Mouse (Mus musculus): Measurements from ENCODE around the gene Slc22a13.

DNA sequence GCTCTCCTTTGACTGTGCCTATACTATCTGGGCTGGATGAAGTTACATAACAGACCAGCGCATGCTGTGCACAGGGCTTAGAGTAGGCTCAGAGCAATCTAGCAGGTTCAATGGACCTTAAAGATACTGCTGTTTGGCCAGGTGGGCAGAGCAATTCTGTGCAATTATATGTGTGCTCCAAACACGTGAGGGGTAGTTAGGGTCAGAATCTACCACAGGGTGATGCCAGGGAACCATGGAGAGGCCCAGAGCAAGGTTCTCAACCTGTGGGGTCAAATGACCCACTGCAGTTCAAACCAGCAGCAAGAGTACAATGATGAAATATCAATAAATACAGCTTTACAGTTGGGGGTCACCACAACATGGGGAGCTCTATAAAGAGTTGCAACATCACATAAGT is 2.2 kb downstream of the Slc22a13 start:
- TF ChIP-seq CTCF (IDR thresholded peaks at IDR 0.05; ENCODE audit: borderline replicate concordance, control insufficient read depth, extremely low read depth, insufficient read depth, low read length, poor library complexity) (no peak), POLR2A (IDR thresholded peaks at IDR 0.05; ENCODE audit: control insufficient read depth, extremely low read depth, insufficient read depth, low read length, poor library complexity) (no peak)
